Mouse (Mus musculus) adrenal gland, adult 2 months (tissue): ENCODE data around the gene Myoc. TPM values are rescaled to one million over a fixed set of nuclear protein-coding genes. Genes with fewer than 3 reads are reported as not detected.
A peak's percentile ranks its signal among the peaks of the same experiment; 100 is the strongest.
"Not testable (repeated sequence)": the region's sequence is repeated elsewhere in the genome, so short reads cannot be mapped to it uniquely, and the experiment has no call there.

Experiments
- DNase-seq: peaks from one replicate; pipeline ENCODE4 v3.0.0; 2021
- long read RNA-seq: library from polyadenylated mRNA; stranded (forward); transcript quantifications from one replicate; pipeline ENCODE4 v2.0.0, GENCODE M21; 2021
- polyA plus RNA-seq: library from polyadenylated mRNA; depleted of rRNA; stranded (reverse); fragments of >200 nt; gene quantifications from 2 replicates; pipeline ENCODE4 v1.2.3, GENCODE M21; 2012; rRNA removed
- total RNA-seq, 2 experiments: library from RNA; stranded (reverse); gene quantifications; 2 replicates each; pipeline ENCODE4 v1.2.3; 2021

Gene Myoc
- 1 to 10 TPM; 2.1 to 4.7 TPM for total RNA-seq
- polyA plus RNA-seq, result 0.76 and 1.4 TPM in 2 replicates
- long read RNA-seq, partial matches to known transcripts, result 0 of 2 reads
- long read RNA-seq, other reads (novel, unspliced or antisense), result 0 of 2 reads

GRCm38 (mm10) chr1:162639051-162639750, at the start of gene Myoc:
Myoc (plus strand) TSS chr1:162639155.
- no peak for DNase-seq

GRCm38 (mm10) chr1:162589443-162589842, 49.5 kb upstream of the Myoc start:
- peak; percentile 5 for DNase-seq

DNA sequence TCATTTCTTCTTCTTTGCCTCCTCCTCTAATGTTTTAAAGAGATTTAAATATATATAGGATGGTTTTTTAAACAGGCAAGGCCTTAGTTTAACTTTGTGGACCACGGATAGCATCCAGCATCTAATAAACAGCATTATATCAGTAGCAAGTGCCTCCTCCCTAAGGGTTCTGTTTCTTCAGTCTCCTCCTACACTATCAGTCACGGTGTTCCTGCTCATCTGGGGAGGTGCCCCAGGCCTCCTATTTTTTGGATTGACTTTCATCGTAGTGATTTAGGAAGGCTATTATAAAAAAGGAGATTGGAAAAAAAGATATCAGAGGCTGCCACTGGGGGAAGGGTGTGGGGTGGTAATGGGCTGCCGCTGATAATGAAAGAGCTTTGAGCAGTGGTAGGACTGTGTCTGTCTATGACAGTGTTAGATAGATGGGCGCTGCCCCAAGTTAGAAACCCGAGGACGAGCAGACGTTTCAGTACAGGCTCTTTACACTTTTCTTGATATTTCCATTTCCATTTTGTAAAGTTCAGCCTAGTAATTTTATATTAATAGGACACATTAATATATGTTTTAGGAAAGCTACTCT, 48.4 kb upstream of the Myoc start:
- DNase-seq, result no peak

DNA sequence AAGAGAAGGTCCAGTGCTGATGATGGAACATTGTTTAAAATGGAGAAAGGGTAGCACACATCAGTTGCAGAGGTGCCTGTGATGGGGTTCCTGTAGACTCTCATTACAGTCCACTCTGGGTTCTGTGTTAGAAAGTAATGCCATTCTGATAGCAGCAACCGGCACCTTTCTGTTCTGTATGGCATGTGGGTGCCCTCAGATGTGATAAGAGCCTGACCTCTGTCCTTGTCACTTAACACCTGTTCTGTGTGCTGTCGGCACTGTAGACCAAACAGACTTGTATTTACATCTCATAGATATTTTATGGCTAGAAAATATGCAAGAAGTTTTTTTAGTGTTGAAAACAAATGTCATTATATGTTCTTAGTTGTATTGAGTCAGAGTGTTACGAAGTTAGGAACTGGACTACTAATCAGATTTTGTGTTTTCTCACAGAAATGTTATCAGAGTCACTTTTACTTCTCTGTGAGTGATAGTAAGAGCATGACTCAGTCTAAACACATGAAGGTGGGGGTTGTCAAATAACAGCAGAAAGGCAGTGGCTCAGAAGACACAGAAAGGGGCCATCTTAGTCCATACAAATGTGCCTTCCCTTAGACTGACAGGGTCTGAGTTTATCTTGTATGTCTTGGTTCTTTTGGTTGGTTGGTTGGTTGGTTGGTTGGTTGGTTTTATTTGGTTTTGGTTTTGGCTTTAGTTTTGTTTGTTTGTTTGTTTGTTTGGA, 41.4 kb upstream of the Myoc start:
- no peak for DNase-seq

DNA sequence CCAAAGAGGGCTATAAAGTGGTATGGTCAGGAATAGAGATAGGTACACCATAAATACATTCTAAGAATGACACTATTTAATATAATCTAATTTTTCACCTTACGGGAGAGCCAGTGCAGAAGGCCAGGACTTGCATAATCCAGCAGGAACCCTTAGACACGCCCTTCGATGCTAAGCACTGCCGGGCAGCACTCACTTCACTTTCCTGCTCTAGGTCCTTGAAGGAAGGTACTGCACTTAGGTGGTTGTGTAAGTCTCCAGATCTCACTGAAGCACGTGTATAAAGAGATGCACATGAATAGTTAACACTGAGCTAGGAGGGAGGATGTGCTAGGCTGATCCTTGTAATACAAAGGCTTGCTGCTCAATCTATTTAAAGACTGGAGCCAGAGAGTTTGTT, 39.3 kb upstream of the Myoc start:
- DNase-seq, result no peak

DNA sequence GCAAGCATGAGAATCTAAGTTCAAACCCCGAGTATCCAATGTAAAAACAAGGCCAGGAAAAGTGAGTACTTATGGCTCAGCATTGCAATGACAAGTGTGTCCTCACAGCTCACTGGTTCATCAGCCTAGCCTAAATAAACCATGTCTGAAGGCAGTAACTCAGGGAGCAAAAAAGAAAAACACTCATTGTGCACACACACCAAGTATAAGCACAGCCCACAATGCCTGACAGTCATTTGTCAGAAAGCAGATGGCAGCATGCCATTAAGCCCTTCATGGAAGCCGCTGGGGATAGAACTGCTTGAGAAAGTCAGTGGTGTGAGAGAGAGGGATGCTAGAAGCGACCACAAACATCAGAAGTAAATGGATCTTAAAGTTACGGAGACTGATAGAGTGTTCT, 37.7 kb upstream of the Myoc start:
- DNase-seq, result no peak

DNA sequence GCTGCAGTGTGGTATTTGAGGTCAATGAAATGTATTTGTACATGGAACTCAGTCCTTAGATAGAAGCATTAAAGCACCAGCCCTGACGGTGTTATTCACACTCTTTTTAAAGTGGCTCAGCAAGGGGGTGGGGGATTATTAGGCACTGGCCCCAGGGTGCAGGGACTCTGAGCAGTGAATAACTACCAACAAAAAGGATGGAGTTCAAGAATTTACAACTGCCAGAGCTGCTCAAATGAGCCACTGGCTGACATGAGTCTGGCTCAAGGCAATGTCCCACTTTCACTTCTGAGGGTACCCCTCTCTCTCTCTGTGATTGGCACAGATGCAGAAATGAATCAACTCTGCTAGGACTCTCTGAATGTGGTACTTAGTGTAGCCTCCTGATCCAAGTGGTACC, 30.8 kb upstream of the Myoc start:
- no peak for DNase-seq

- DNase-seq, result peak; percentile 7
Measured at GRCm38 (mm10) chr1:162609633-162610250, 29.2 kb upstream of the Myoc start.

GRCm38 (mm10) chr1:162611191-162611590, 27.8 kb upstream of the Myoc start:
- DNase-seq, result no peak

GRCm38 (mm10) chr1:162615511-162615910, 23.4 kb upstream of the Myoc start:
- no peak for DNase-seq

- DNase-seq, result no peak
Measured at GRCm38 (mm10) chr1:162620487-162620886, 18.5 kb upstream of the Myoc start.

DNA sequence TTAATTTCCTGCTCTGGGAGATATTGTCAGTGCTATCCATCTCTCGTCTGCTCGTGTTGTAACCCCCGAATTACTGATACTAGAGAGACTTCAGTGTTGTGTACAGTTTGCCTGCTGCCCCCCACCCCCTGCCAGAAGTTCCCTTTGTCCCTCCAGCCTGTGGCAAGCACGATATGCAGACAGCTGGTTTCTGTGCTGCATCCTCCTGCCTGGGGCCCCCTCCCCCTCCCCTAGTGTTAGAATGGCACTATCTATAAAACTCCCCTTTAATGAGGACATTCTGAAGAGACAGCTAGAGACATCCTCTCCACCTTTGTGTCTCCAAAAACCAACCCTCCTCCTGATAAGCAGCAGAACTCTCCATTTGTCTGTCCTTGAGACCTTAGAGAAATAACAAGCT, 15.1 kb upstream of the Myoc start:
- no peak for DNase-seq

DNA sequence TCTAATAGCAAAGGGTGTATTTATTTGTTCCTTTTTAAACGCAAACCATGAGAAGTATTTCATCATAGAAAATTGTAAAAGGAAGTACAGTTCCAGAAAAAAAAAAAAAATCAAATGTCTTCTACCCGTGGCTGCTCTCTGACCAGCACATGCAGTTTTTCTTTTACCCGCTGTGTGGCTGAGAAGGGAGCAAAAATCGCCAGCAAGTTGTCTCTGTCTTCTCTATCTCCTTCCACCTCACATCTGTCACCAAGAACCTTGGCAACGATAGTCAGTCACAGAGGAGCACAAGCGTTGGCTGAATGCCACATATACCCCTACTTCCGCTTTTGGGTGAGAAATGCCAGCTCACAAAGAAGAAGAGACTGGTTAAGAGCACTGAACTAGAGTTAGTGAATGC, 13.7 kb upstream of the Myoc start:
- no peak for DNase-seq

DNA sequence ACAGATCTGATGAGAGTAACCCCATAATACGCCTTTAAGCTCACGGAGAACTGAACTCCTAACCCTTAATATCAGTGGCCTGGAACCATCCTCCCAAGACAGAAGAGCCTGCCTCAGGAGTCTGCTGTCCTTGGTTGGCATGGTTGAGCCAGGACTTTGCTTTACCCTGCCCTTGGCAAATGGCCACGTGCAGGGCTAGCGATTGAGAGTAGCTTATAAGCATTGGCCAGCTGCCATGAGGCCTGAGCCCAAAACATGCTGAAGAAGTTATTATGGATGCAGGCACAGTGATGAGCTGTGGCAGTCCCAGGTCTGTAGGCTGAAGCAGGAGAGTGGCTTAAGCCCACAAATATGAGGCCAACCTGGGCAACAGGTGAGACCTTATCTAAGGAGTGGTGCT, 11.1 kb upstream of the Myoc start:
- DNase-seq, result peak; percentile 22

DNA sequence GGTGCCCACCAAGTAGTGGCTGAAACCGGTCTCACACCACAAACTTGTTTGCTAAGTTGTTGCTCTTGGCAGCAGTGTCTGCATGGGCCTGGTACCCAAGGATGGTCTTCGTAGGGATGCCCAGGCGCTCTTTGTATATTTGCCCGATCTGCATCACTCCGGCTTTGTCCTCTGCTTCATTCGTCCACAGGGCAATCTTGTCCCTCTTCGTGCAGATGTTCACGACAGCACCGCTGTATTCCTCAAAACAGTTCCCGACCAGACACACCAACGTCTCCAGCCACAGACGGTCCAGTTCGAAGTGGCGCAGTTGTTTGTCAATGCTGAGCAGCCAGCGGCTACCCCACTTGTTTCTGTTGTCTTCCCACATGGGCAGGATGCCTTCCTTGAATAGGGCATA, 10.6 kb upstream of the Myoc start:
- not testable (repeated sequence) for DNase-seq

- DNase-seq, result peak; percentile 6
Measured at GRCm38 (mm10) chr1:162635291-162635931, 3.5 kb upstream of the Myoc start.

- no peak for DNase-seq
Measured at GRCm38 (mm10) chr1:162636516-162636915, 2.4 kb upstream of the Myoc start.

- DNase-seq, result no peak
Measured at GRCm38 (mm10) chr1:162638535-162638934, 420 bp upstream of the Myoc start.

DNA sequence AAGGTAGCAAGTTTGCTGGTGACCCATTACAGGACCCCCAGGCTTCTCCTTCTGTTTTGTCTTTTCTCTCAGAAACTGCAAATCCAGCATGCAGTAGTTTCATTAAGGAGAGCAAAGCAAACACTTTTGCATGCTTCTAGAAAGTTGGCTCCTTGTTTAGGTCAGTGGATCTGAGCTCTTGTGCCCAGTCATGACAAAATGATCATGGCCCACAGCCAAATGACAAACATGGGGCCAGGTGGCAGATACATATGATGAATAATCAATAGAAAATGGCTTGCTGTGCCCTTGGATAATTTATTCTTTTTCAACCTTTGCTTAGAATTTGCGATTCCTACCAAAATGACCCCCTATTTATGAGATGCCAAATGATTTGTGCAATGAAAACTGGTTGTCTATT, 906 bp downstream of the Myoc start:
- no peak for DNase-seq

GRCm38 (mm10) chr1:162642591-162642990, 3.6 kb downstream of the Myoc start:
- no peak for DNase-seq

GRCm38 (mm10) chr1:162643752-162644151, 4.8 kb downstream of the Myoc start:
- peak; percentile 73 for DNase-seq

- DNase-seq, result no peak
Measured at GRCm38 (mm10) chr1:162646083-162646686, 7.2 kb downstream of the Myoc start.
